Mouse (Mus musculus): ENCODE results near the gene 9230102O04Rik. TPM values are rescaled to one million over a fixed set of nuclear protein-coding genes. Genes with fewer than 3 reads are reported as not detected.

9230102O04Rik gene
- polyA plus RNA-seq, 1 experiment from 2014 or later, result not detected

GRCm38 (mm10) chr2:9897846-9898245, 8.5 kb upstream of the 9230102O04Rik start:
- no peak overlapping the region for H3K4me2 ChIP-seq (ENCODE audit: low read depth, low read length)
- ATAC-seq (ENCODE audit: low read depth), result 0 out of 2 replicates have a peak, but pooled peaks have one; percentile 33
- no peak for DNase-seq (ENCODE audit: low spot score)
- no peak overlapping the region for H3K4me3 ChIP-seq (ENCODE audit: low read depth, low read length)
- no peak overlapping the region for H3K27ac ChIP-seq (replicated peaks; ENCODE audit: low read depth, low read length)
- WGBS, result 7% methylated on average over 8 of the region's 8 CpGs
- no peak overlapping the region for H3K9ac ChIP-seq (ENCODE audit: low read depth, low read length)
- H3K36me3 ChIP-seq (ENCODE audit: control insufficient read depth, insufficient read depth, low read length), result no peaks in the 10 kb centered on the region
- peaks cover 74% of the 10 kb centered on the region for H3K27me3 ChIP-seq (replicated peaks; ENCODE audit: control insufficient read depth, insufficient read depth, low read length)
- no peaks in the 10 kb centered on the region for H3K9me3 ChIP-seq (ENCODE audit: control insufficient read depth, low read length)
- H3K4me1 ChIP-seq (ENCODE audit: control insufficient read depth, insufficient read depth, low read length), result no peaks in the 10 kb centered on the region

DNA sequence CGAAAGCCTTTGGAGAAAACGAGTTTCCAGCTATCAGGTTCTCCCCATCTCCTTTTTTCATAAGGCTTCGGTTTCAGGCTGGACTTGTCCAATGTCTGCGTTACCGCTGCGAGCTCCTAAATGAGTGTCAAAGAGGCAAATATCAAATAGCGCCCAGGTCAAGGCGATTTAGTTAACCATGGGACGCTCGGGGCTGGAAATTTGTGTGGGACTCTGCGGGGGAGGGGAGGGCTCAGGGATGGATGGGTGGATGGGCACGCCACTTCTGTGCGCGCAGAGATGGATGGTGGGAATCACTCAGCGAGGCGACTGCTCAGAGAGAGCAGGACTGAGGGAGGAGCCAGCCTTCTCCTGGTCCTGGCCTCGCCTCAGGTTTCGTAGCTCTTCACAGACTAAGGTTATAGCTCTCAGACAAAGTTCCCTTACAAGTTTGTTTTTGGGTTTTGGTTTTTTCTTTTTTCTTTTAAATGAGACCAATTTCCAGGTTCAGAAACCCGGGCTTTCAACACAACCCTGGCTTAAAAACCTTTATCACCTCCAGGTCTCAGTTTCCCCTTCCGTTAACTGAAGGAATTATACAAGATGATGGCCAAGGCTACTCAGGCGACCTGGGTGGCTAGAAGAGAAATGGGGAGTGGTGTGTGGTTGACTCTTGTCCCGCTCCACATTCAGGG, 6.9 kb upstream of the 9230102O04Rik start:
- peak overlapping the region; percentile 23; the same call in 1 of the 2 replicates for H3K4me3 ChIP-seq (ENCODE audit: low read depth, low read length)
- H3K9ac ChIP-seq (ENCODE audit: low read depth, low read length), result no peak overlapping the region
- DNase-seq (ENCODE audit: low spot score), result no peak
- peak overlapping the region; percentile 47 for H3K4me2 ChIP-seq (ENCODE audit: low read depth, low read length)
- ATAC-seq (ENCODE audit: low read depth), result no peak
- WGBS, result under 1% methylated on average over 22 of the region's 22 CpGs
- H3K27ac ChIP-seq (replicated peaks; ENCODE audit: low read depth, low read length), result no peak overlapping the region
- H3K36me3 ChIP-seq (ENCODE audit: control insufficient read depth, insufficient read depth, low read length), result no peaks in the 10 kb centered on the region
- H3K4me1 ChIP-seq (ENCODE audit: control insufficient read depth, insufficient read depth, low read length), result no peaks in the 10 kb centered on the region
- H3K27me3 ChIP-seq (replicated peaks; ENCODE audit: control insufficient read depth, insufficient read depth, low read length), result peaks cover 85% of the 10 kb centered on the region
- H3K9me3 ChIP-seq (ENCODE audit: control insufficient read depth, low read length), result no peaks in the 10 kb centered on the region

DNA sequence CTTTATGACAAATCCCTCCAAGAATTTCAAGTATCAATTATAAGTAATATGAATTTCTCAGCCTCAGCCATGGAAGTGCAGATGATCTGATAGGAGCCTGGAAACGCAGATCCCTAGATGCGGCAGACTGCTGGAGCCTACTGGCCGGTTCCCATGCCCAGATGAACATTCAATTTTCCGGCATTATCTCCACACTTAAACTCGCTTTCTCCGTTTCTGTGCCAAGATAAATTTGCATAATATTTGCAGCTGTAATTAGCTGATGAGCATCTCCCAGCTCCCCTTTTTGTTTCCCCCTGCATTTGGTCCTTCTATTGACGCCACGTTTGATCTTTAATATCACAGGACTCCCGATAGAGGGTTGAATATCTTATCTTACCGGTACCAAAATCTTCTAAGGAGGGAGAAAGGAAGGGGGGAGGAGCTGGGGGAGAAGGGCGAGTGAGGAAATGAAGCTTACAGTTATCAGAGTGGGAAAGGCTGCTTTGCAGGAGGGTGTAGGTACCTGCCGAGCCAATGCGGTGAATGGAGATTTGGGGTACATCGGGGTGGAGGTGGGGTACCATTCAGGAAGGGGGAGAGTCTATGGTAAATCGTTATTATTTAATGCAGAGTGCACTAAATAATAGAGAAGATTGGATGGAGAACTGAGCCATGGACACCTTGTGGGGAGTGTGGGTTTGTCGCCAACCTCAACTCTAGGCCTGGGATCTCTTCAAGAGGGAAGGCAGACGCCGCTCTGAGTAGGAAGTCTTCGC, 5.7 kb upstream of the 9230102O04Rik start:
- peak overlapping the region; percentile 47; the same call in 1 of the 2 replicates for H3K4me2 ChIP-seq (ENCODE audit: low read depth, low read length)
- peaks cover 96% of the 10 kb centered on the region for H3K27me3 ChIP-seq (replicated peaks; ENCODE audit: control insufficient read depth, insufficient read depth, low read length)
- no peaks in the 10 kb centered on the region for H3K9me3 ChIP-seq (ENCODE audit: control insufficient read depth, low read length)
- no peak overlapping the region; the same call in 1 of the 2 replicates for H3K4me3 ChIP-seq (ENCODE audit: low read depth, low read length)
- no peaks in the 10 kb centered on the region for H3K4me1 ChIP-seq (ENCODE audit: control insufficient read depth, insufficient read depth, low read length)
- H3K9ac ChIP-seq (ENCODE audit: low read depth, low read length), result no peak overlapping the region
- ATAC-seq (ENCODE audit: low read depth) (no peak), DNase-seq (ENCODE audit: low spot score) (no peak)
- WGBS, result 4% methylated on average over 19 of the region's 19 CpGs
- H3K36me3 ChIP-seq (ENCODE audit: control insufficient read depth, insufficient read depth, low read length), result no peaks in the 10 kb centered on the region
- no peak overlapping the region for H3K27ac ChIP-seq (replicated peaks; ENCODE audit: low read depth, low read length)

- under 1% methylated on average over 6 of the region's 6 CpGs for WGBS
- Histone ChIP-seq H3K36me3 (ENCODE audit: control insufficient read depth, insufficient read depth, low read length) (no peaks in the 10 kb centered on the region), H3K27ac (replicated peaks; ENCODE audit: low read depth, low read length) (no peak overlapping the region), H3K4me1 (ENCODE audit: control insufficient read depth, insufficient read depth, low read length) (no peaks in the 10 kb centered on the region), H3K9me3 (ENCODE audit: control insufficient read depth, low read length) (no peaks in the 10 kb centered on the region), H3K4me3 (ENCODE audit: low read depth, low read length) (no peak overlapping the region), H3K9ac (ENCODE audit: low read depth, low read length) (no peak overlapping the region), H3K27me3 (replicated peaks; ENCODE audit: control insufficient read depth, insufficient read depth, low read length) (peaks cover 97% of the 10 kb centered on the region), H3K4me2 (ENCODE audit: low read depth, low read length) (no peak overlapping the region)
- DNase-seq (ENCODE audit: low spot score) (no peak), ATAC-seq (ENCODE audit: low read depth) (no peak)
Observed at GRCm38 (mm10) chr2:9893272-9893953, 4.1 kb upstream of the 9230102O04Rik start.

GRCm38 (mm10) chr2:9892541-9892940, 3.2 kb upstream of the 9230102O04Rik start:
- peaks cover 98% of the 10 kb centered on the region for H3K27me3 ChIP-seq (replicated peaks; ENCODE audit: control insufficient read depth, insufficient read depth, low read length)
- H3K9me3 ChIP-seq (ENCODE audit: control insufficient read depth, low read length), result no peaks in the 10 kb centered on the region
- no peak for ATAC-seq (ENCODE audit: low read depth)
- 8% methylated on average over 7 of the region's 7 CpGs for WGBS
- no peak overlapping the region for H3K4me2 ChIP-seq (ENCODE audit: low read depth, low read length)
- no peak for DNase-seq (ENCODE audit: low spot score)
- no peak overlapping the region for H3K27ac ChIP-seq (replicated peaks; ENCODE audit: low read depth, low read length)
- no peaks in the 10 kb centered on the region for H3K4me1 ChIP-seq (ENCODE audit: control insufficient read depth, insufficient read depth, low read length)
- no peaks in the 10 kb centered on the region for H3K36me3 ChIP-seq (ENCODE audit: control insufficient read depth, insufficient read depth, low read length)
- H3K4me3 ChIP-seq (ENCODE audit: low read depth, low read length), result no peak overlapping the region
- no peak overlapping the region for H3K9ac ChIP-seq (ENCODE audit: low read depth, low read length)

- DNase-seq (ENCODE audit: low spot score) (no peak), ATAC-seq (ENCODE audit: low read depth) (no peak)
- Histone ChIP-seq H3K4me2 (ENCODE audit: low read depth, low read length) (no peak overlapping the region), H3K27me3 (replicated peaks; ENCODE audit: control insufficient read depth, insufficient read depth, low read length) (peaks cover 98% of the 10 kb centered on the region), H3K27ac (replicated peaks; ENCODE audit: low read depth, low read length) (no peak overlapping the region), H3K9me3 (ENCODE audit: control insufficient read depth, low read length) (no peaks in the 10 kb centered on the region), H3K9ac (ENCODE audit: low read depth, low read length) (no peak overlapping the region), H3K36me3 (ENCODE audit: control insufficient read depth, insufficient read depth, low read length) (no peaks in the 10 kb centered on the region), H3K4me3 (ENCODE audit: low read depth, low read length) (no peak overlapping the region), H3K4me1 (ENCODE audit: control insufficient read depth, insufficient read depth, low read length) (no peaks in the 10 kb centered on the region)
- WGBS, result 3% methylated on average over 5 of the region's 5 CpGs
Observed at GRCm38 (mm10) chr2:9890906-9891305, 1.6 kb upstream of the 9230102O04Rik start.

GRCm38 (mm10) chr2:9890251-9890650, 911 bp upstream of the 9230102O04Rik start:
- no peak overlapping the region for H3K9ac ChIP-seq (ENCODE audit: low read depth, low read length)
- no peaks in the 10 kb centered on the region for H3K4me1 ChIP-seq (ENCODE audit: control insufficient read depth, insufficient read depth, low read length)
- peaks cover 98% of the 10 kb centered on the region for H3K27me3 ChIP-seq (replicated peaks; ENCODE audit: control insufficient read depth, insufficient read depth, low read length)
- no peak overlapping the region for H3K27ac ChIP-seq (replicated peaks; ENCODE audit: low read depth, low read length)
- no peak overlapping the region for H3K4me3 ChIP-seq (ENCODE audit: low read depth, low read length)
- H3K9me3 ChIP-seq (ENCODE audit: control insufficient read depth, low read length), result no peaks in the 10 kb centered on the region
- 0 out of 2 replicates have a peak overlapping the region, but pooled peaks have one; percentile 50 for H3K4me2 ChIP-seq (ENCODE audit: low read depth, low read length)
- ATAC-seq (ENCODE audit: low read depth), result no peak
- WGBS, result 4% methylated on average over 8 of the region's 8 CpGs
- DNase-seq (ENCODE audit: low spot score), result no peak
- no peaks in the 10 kb centered on the region for H3K36me3 ChIP-seq (ENCODE audit: control insufficient read depth, insufficient read depth, low read length)

DNA sequence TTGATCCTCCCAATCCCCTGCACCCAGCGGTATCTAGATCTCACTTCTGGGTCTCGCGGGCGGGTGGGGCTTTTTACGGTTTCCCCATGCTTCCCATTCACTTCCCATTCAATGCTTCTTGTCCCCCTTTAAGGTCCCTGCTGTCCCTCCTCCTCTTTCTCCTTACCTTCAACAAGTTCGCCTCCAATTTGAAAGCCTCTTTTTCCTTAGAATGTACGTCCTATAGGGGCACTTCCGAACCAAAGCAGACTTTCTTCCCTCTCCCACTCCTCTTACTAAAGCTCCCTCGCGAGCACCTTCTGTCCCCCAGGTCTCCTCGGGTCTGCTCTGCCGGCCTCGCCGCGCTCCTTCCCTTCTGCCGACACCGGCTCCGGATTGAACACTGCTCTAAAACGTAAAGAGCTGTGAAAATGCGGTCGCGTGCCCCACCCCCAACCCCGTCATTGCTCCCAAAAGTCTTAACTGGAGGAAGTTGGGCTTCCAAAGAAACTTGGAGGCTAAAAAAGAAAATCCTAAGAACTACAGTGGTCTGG, 377 bp upstream of the 9230102O04Rik start, which contains the start of gene Gata3:
Gene Gata3, minus strand, starts transcription at position 384 of the 533 bp plus-strand sequence.
- Histone ChIP-seq H3K36me3 (ENCODE audit: control insufficient read depth, insufficient read depth, low read length) (no peaks in the 10 kb centered on the region), H3K4me3 (ENCODE audit: low read depth, low read length) (peak within 1 kb of the TSS; percentile 28), H3K4me2 (ENCODE audit: low read depth, low read length) (peak within 1 kb of the TSS; percentile 50), H3K4me1 (ENCODE audit: control insufficient read depth, insufficient read depth, low read length) (no peaks in the 10 kb centered on the region), H3K27me3 (replicated peaks; ENCODE audit: control insufficient read depth, insufficient read depth, low read length) (peaks cover 98% of the 10 kb centered on the region), H3K27ac (replicated peaks; ENCODE audit: low read depth, low read length) (no peak within 1 kb of the TSS), H3K9ac (ENCODE audit: low read depth, low read length) (no peak within 1 kb of the TSS), H3K9me3 (ENCODE audit: control insufficient read depth, low read length) (no peaks in the 10 kb centered on the region)
- no peak for DNase-seq (ENCODE audit: low spot score)
- WGBS, result under 1% methylated on average over 23 of the region's 23 CpGs
- no peak for ATAC-seq (ENCODE audit: low read depth)
